Mouse (Mus musculus) embryonic facial prominence, embryonic 12.5 days (tissue): Measurements from ENCODE around the gene Shank2. TPM values are rescaled to one million over a fixed set of nuclear protein-coding genes. Genes with fewer than 3 reads are reported as not detected.

ENCODE experiments used
- ATAC-seq: fragments of 200-750 bp; cut with Nextera tagmentation; 2 replicates; pipeline ENCODE4 v1.8.0; 2017; ENCODE audit not compliant: insufficient number of reproducible peaks, insufficient read depth, low FRiP score, low TSS enrichment
- H3K27ac ChIP-seq: fragments of 300-500 bp; sonication (generic); 2 replicates; pipeline ENCODE4 v1.5.1; 2016; ENCODE audit warnings: mild to moderate bottlenecking
- H3K27me3 ChIP-seq: fragments of 300-500 bp; sonication (generic); 2 replicates; pipeline ENCODE4 v1.6.1; 2016; ENCODE audit warnings: mild to moderate bottlenecking, moderate library complexity
- H3K36me3 ChIP-seq: fragments of 300-500 bp; sonication (generic); 2 replicates; pipeline ENCODE4 v1.6.1; 2016; ENCODE audit warnings: mild to moderate bottlenecking
- H3K4me1 ChIP-seq: fragments of 300-500 bp; sonication (generic); 2 replicates; pipeline ENCODE4 v1.6.1; 2016
- H3K4me2 ChIP-seq: fragments of 300-500 bp; sonication (generic); replicated peaks from 2 replicates; pipeline ENCODE4 v1.6.1; 2016; ENCODE audit warnings: mild to moderate bottlenecking, moderate library complexity
- H3K4me3 ChIP-seq: fragments of 300-500 bp; sonication (generic); 2 replicates; pipeline ENCODE4 v1.5.1; 2016; ENCODE audit warnings: mild to moderate bottlenecking
- H3K9ac ChIP-seq: fragments of 300-500 bp; sonication (generic); 2 replicates; pipeline ENCODE4 v1.6.1; 2016; ENCODE audit warnings: mild to moderate bottlenecking, moderate library complexity
- H3K9me3 ChIP-seq: fragments of 300-500 bp; sonication (generic); 2 replicates; pipeline ENCODE4 v1.6.1; 2016; ENCODE audit warnings: mild to moderate bottlenecking, moderate library complexity
- WGBS: fragments of 180-500 bp; shearing (Covaris S2); methylation state at CpG from one replicate; pipeline ENCODE4 v1.1.7; 2016; 5-methylcytosine and 5-hydroxymethylcytosine counted together
- polyA plus RNA-seq: library from polyadenylated mRNA; unstranded; fragments of >200 nt; fragmentation: Nextera tagmentation; extraction: Ambion mirVana; gene quantifications from 2 replicates; pipeline ENCODE4 v1.2.1, GENCODE M21; 2016

Shank2 gene
- polyA plus RNA-seq, 1 experiment from 2014 or later = 1.00 TPM

DNA sequence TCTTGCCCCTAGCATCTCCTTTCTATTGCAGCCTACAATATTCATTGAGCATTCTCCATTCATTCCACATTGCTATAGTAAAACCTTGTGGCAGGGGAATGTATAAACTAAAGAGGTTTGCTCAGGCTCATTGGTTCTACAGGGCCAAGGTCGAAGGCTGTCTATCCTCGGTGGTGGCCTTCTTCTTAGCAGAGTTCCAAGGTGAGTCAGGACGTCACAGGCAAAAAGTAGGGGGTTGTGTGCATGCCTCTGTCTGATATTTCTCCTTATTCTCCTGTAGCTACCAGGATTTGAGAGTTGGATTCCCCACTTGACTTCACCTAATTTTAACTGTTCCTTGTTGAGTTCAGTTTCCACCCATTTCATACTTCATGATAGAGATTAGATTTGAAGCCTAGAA lies 29.9 kb downstream of the Shank2 start:
- Histone ChIP-seq H3K36me3 (no peaks in the 10 kb centered on the region), H3K4me3 (no peak overlapping the region), H3K4me1 (0 out of 2 replicates have a peak, but pooled peaks cover 3% of the 10 kb centered on the region), H3K27ac (no peak overlapping the region), H3K9ac (no peak overlapping the region), H3K4me2 (no peak overlapping the region), H3K27me3 (no peaks in the 10 kb centered on the region), H3K9me3 (no peaks in the 10 kb centered on the region)
- ATAC-seq = no peak
- WGBS = 93% methylated on average over 3 of the region's 3 CpGs

DNA sequence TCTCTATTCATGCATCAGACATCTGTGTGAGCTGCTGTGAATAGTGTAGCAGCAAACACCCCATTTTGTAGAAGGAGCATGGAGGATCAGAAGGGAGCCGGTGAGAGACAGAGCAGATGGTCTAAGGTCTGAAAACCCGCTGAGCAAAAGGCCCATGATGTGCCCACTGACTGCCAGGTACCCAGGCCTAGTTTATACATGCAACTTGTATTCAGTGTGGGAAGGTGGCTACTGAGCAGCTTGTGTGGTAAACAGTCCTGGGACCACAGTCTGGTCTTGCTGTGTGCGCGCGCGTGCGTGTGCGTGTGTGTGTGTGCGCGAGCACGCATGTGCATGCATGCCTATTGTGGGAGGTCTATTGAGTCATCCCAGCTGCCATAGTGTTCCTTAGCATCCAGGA lies 35.8 kb downstream of the Shank2 start:
- Histone ChIP-seq H3K9me3 (no peaks in the 10 kb centered on the region), H3K9ac (no peak overlapping the region), H3K4me2 (no peak overlapping the region), H3K27me3 (no peaks in the 10 kb centered on the region), H3K4me3 (no peak overlapping the region), H3K36me3 (no peaks in the 10 kb centered on the region), H3K27ac (no peak overlapping the region), H3K4me1 (0 out of 2 replicates have a peak, but pooled peaks cover 3% of the 10 kb centered on the region)
- no peak for ATAC-seq
- 96% methylated on average over 11 of the region's 11 CpGs for WGBS

DNA sequence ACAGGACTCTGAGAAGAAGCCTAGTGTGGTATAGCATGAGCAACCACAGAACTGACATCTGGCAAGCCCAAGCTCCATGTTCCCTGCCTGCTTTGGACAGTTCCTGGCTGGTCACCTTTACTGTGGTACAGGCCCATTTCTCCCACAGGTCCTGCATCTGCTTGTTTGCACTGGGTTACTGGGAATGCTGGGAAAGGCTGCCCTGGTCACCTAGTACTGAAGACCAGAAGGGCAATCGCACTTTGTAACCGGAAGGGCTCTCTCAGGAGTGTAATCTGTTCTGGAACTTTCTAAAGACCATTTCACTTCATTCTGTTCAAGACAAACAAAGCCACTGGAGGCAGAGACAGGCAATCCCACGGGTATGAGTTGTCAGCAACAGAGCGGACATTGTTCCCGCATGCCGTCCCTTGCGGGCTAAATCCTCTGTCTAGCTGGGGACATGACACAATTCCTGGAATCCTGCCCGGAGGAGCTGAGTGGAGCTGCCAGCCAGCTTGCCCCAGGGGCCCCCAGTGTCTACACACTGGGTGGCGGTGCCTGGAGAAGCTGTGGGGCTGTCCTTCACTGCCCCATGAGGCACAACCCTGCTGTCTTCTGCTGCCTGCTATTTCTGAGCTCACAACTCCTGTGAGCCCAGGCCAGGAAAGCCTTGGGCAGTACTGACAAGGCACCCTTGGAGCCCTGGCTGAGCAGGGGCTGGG lies 36.4 kb downstream of the Shank2 start:
- ATAC-seq = no peak
- Histone ChIP-seq H3K27ac (0 out of 2 replicates have a peak overlapping the region, but pooled peaks have one; percentile 25), H3K9me3 (no peaks in the 10 kb centered on the region), H3K4me2 (no peak overlapping the region), H3K4me1 (no peaks in the 10 kb centered on the region), H3K4me3 (no peak overlapping the region), H3K36me3 (no peaks in the 10 kb centered on the region), H3K27me3 (no peaks in the 10 kb centered on the region), H3K9ac (no peak overlapping the region)
- WGBS = 33% methylated on average over 9 of the region's 9 CpGs

DNA sequence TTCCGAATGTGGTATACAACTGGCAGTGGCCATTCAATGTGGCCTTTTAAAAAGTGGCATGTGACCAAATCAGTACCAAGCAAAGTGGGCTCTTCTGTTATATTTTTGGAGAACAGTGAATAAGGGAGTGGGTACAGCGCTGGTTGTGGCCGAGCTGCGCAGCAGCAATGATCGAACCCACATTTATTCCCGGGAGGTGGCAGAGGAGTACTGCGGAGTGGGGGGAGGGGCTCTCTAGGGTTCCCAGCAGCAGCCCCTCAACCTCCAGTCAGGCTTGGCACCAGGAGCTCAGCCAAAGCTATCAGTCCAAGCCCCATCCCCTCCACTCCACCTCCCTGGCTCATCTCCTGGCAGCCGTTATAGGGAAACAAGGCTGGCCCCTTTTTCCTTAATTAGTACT lies 37.0 kb downstream of the Shank2 start:
- 67% methylated on average over 8 of the region's 8 CpGs for WGBS
- no peak overlapping the region for H3K4me2 ChIP-seq

DNA sequence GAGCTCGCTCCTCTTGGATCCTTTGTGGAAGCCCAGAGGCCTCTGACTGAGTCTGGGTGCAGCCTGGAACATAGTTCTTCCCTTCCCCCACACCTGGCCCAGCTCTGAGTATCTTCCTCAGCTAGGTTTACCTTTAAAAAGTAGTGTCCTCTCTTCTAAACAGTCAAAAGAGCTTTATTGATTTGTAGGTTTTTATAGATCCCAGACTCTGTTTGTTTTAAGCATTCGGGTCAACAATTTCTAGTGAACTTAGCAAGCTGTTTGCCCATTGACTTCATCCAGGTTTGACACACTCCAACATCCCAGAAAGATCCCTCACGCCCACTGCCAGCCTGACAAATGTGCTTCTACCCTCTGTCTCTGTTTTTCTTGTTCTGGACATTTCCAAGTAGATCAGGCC lies 38.6 kb downstream of the Shank2 start:
- Histone ChIP-seq H3K27me3 (no peaks in the 10 kb centered on the region), H3K4me2 (no peak overlapping the region), H3K9me3 (no peaks in the 10 kb centered on the region), H3K4me3 (no peak overlapping the region), H3K27ac (no peak overlapping the region), H3K9ac (no peak overlapping the region), H3K4me1 (no peaks in the 10 kb centered on the region), H3K36me3 (no peaks in the 10 kb centered on the region)
- WGBS = 64% methylated on average over 3 of the region's 3 CpGs
- ATAC-seq = no peak

More for the DNA sequence above, 37.0 kb downstream of the Shank2 start:
- Histone ChIP-seq H3K36me3 (no peaks in the 10 kb centered on the region), H3K4me1 (no peaks in the 10 kb centered on the region), H3K9me3 (no peaks in the 10 kb centered on the region), H3K4me3 (no peak overlapping the region), H3K27ac (0 out of 2 replicates have a peak overlapping the region, but pooled peaks have one; percentile 25), H3K9ac (no peak overlapping the region), H3K27me3 (no peaks in the 10 kb centered on the region)
- no peak for ATAC-seq

DNA sequence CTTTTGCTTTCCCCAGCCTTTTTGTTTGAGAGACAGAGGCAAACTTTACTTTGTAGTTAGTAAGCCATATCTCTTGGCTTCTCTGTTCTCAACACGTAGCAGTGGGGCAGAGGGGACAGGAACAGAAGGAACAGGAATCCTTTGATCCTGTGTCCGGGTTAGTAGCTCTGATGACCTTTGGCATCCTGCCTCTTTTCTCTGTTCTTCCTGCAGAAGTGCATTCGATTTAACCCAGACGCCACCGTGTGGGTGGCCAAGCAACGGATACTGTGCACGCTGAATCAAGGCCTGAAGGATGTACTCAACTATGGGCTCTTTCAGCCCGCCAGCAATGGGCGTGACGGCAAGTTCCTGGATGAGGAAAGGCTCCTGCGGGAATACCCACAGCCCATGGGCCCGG lies 50.3 kb downstream of the Shank2 start:
- H3K27ac ChIP-seq = no peak overlapping the region
- WGBS = 1% methylated on average over 12 of the region's 12 CpGs

DNA sequence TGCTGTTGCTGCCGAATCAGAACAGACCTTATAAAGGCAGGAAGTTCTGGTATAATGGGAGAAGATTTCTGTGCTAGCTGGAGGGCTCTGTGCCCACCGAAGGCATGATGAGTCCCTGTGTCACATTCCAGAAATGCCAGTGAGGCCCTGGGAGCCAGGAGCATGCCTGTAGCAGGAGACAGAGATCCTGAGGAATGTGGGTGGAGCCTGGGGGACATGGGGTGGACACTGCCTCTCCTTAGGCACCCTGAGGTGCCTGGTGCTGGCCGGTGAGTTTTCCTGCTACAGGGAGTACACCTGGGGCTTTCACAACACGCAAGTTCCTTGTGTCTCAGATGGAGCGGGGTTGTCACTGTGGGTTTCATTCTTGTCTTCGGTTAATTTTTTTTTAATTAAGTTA lies 53.5 kb downstream of the Shank2 start:
- peaks cover 5% of the 10 kb centered on the region; the same call in 1 of the 2 replicates for H3K4me1 ChIP-seq
- H3K4me2 ChIP-seq = no peak overlapping the region
- H3K27me3 ChIP-seq = no peaks in the 10 kb centered on the region
- H3K36me3 ChIP-seq = no peaks in the 10 kb centered on the region
- no peak overlapping the region for H3K9ac ChIP-seq
- no peaks in the 10 kb centered on the region for H3K9me3 ChIP-seq
- no peak for ATAC-seq
- WGBS = 59% methylated on average over 6 of the region's 6 CpGs
- H3K4me3 ChIP-seq = no peak overlapping the region
- no peak overlapping the region for H3K27ac ChIP-seq

More for the DNA sequence above, 50.3 kb downstream of the Shank2 start:
- Histone ChIP-seq H3K27me3 (no peaks in the 10 kb centered on the region), H3K9ac (no peak overlapping the region), H3K4me1 (peaks cover 5% of the 10 kb centered on the region; the same call in 1 of the 2 replicates), H3K36me3 (no peaks in the 10 kb centered on the region), H3K9me3 (no peaks in the 10 kb centered on the region; the same call in 1 of the 2 replicates), H3K4me2 (no peak overlapping the region), H3K4me3 (no peak overlapping the region)
- ATAC-seq = no peak

DNA sequence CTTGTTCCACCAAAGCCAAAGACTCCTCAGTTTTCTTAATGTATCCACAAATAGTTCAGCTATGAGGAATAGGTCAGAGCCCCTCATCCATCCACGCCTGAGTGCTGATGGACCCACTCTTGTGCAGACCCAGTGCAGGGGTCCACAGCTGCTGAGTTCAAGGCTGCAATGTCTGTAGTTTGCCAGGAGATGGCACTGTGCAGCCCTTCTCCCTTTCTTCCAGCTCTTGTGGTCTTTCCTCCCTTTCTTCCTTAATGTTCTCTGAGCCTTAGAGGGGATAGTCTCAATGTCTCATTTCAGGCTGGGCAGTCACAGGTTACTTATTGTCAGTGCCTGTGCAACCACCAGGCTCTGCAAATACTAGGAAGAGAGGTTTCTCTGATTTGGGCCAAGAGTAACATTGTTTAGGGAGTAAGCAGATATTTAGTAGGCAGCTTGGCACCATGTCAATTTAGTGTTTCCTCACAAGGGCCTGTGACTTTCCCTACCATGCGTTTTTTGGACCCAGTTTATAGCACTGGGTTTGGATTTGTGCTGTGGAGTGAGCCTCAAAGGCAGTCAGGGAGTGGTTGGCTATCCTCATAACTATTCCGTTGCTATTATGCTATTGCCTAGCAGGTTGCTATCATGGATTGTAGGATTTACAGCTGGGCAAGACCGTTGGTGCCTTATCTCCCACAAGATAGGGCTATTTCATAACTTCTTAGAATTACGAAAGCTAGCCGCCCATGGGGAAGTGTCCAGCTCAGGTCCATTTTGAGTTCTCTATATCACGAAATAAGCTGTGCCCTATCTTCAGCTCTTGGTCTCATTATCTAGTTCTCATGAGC lies 54.2 kb downstream of the Shank2 start:
- Histone ChIP-seq H3K4me1 (peaks cover 5% of the 10 kb centered on the region; the same call in 1 of the 2 replicates), H3K9me3 (no peaks in the 10 kb centered on the region), H3K4me2 (no peak overlapping the region), H3K4me3 (no peak overlapping the region), H3K36me3 (no peaks in the 10 kb centered on the region), H3K27me3 (no peaks in the 10 kb centered on the region), H3K27ac (no peak overlapping the region), H3K9ac (no peak overlapping the region)
- ATAC-seq = no peak
- WGBS = 73% methylated on average over 7 of the region's 7 CpGs

DNA sequence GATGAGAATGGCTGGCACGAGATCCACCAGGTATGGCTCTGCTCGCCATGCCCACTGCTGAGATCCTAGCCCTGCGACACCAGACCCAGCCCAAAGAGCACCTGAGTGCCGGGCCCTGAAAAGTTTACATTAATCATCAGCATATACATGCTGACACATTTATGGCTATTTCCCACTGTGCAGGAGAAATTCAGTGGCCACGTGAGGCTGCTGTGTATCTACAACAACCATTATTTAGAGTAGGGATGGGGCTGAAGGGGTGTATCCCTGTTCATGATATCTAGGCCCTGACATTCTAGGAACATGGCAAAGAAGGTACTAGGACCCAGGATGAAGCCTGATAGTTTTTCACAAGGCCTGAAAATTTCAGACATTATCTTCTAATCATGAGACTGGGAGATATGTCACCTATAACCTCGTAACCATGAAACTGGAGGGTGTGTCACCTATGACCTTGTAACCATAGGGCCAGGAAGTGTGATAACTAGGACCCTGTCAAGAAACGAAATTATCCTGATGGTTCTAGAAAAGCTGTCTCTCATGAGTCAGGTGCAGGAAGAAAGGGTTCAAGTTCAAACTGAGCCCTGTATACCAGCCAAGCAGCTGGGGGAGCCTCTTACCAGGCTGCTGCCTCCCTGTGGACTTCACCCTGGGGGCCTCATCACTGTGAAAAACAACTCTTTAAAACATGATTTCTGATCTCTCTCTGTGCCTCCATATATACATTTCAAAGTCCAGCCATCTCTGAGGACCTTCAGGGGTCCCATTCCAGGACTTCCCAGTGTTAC lies 68.6 kb downstream of the Shank2 start:
- no peak overlapping the region for H3K4me3 ChIP-seq
- H3K9me3 ChIP-seq = no peaks in the 10 kb centered on the region
- H3K27ac ChIP-seq = no peak overlapping the region
- no peaks in the 10 kb centered on the region for H3K36me3 ChIP-seq
- ATAC-seq = no peak
- H3K9ac ChIP-seq = no peak overlapping the region
- no peak overlapping the region for H3K4me2 ChIP-seq
- H3K4me1 ChIP-seq = peaks cover 4% of the 10 kb centered on the region; the same call in 1 of the 2 replicates
- 76% methylated on average over 7 of the region's 7 CpGs for WGBS
- no peaks in the 10 kb centered on the region for H3K27me3 ChIP-seq

DNA sequence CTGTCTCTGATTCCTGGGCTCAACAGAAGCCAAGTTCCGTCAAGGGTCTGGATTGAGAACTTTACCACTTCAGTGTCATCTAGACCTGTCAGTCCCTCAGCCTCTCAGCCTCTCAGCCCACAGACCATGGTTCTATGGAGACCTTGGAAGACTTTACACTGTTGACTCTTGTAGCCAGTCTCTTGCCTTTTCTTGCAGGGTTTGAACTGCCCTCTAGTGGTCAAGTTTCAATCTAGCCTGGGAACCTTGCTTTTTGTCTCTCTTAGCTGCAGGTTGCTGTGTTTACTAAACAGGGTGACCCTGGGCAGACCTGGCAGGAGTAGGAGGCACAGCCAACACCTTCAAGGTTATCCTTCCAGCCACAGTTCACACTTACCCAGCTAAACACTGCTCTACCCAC lies 70.5 kb downstream of the Shank2 start:
- no peak for ATAC-seq
- H3K27me3 ChIP-seq = no peaks in the 10 kb centered on the region
- no peak overlapping the region for H3K4me2 ChIP-seq
- no peaks in the 10 kb centered on the region for H3K4me1 ChIP-seq
- no peak overlapping the region for H3K4me3 ChIP-seq
- 45% methylated on average over 1 of the region's 1 CpGs for WGBS
- no peaks in the 10 kb centered on the region for H3K9me3 ChIP-seq
- no peaks in the 10 kb centered on the region for H3K36me3 ChIP-seq
- no peak overlapping the region for H3K27ac ChIP-seq
- no peak overlapping the region for H3K9ac ChIP-seq

DNA sequence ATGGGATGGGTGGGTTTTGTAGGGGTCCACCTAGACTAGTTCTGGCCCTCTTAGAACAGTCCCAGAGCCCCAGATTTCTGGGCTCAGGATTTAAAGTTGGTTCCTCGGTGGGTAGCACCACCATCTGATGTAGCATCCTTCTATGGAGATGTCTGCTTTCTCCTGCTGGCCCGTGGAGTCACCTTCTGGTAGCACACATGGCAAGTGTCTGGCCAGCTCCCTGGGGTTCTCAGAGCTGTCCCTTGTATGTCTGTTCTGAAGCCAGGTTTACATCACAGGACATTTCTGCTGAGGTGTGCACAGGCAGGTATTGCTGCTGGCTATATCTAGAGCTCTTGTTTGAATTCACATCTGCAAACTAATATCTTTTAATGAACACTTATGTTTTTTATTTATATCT lies 71.1 kb downstream of the Shank2 start:
- H3K4me2 ChIP-seq = no peak overlapping the region
- H3K4me1 ChIP-seq = no peaks in the 10 kb centered on the region
- H3K9me3 ChIP-seq = no peaks in the 10 kb centered on the region
- H3K27ac ChIP-seq = no peak overlapping the region
- no peaks in the 10 kb centered on the region for H3K27me3 ChIP-seq
- WGBS = 85% methylated on average over 2 of the region's 2 CpGs
- no peak overlapping the region for H3K4me3 ChIP-seq
- no peak overlapping the region for H3K9ac ChIP-seq
- no peaks in the 10 kb centered on the region for H3K36me3 ChIP-seq
- ATAC-seq = no peak
